Mouse (Mus musculus): ENCODE data around the gene Dus3l. TPM values are rescaled to one million over a fixed set of nuclear protein-coding genes. Genes with fewer than 3 reads are reported as not detected.

Dus3l gene
- polyA plus RNA-seq (2012; rRNA removed), result 142 and 157 TPM in 2 replicates

GRCm38 (mm10) chr17:56764474-56765354, at the start of gene Dus3l:
Gene Dus3l, plus strand, starts transcription at chr17:56764757.
- H3K4me3 ChIP-seq (ENCODE audit: control insufficient read depth, insufficient read depth, low read length), result peak within 1 kb of the TSS; percentile 70
- peak; percentile 87 for DNase-seq
- H3K27me3 ChIP-seq (ENCODE audit: control insufficient read depth, insufficient read depth, low read length), result no peaks in the 10 kb centered on the region
- H3K36me3 ChIP-seq (ENCODE audit: control insufficient read depth, insufficient read depth, low read length), result no peaks in the 10 kb centered on the region
- H3K4me1 ChIP-seq (replicated peaks; ENCODE audit: control insufficient read depth, insufficient read depth, low read length), result peaks cover 31% of the 10 kb centered on the region
- 0 out of 2 replicates have a peak, but pooled peaks have one; percentile 36 for TF ChIP-seq POLR2A (IDR thresholded peaks at IDR 0.05; ENCODE audit: control insufficient read depth, extremely low read depth, insufficient read depth, low read length, poor library complexity)
- peak; percentile 24; the same call in 1 of the 2 replicates for TF ChIP-seq CTCF (IDR thresholded peaks at IDR 0.05; ENCODE audit: borderline replicate concordance, control insufficient read depth, extremely low read depth, insufficient read depth, low read length, poor library complexity)
- H3K27ac ChIP-seq (ENCODE audit: control insufficient read depth, insufficient read depth, low read length), result peak within 1 kb of the TSS; percentile 86
- WGBS, result under 1% methylated on average over 58 of the region's 58 CpGs

GRCm38 (mm10) chr17:56715360-56715759, 49.2 kb upstream of the Dus3l start:
- TF ChIP-seq POLR2A (IDR thresholded peaks at IDR 0.05; ENCODE audit: control insufficient read depth, extremely low read depth, insufficient read depth, low read length, poor library complexity) (no peak), CTCF (IDR thresholded peaks at IDR 0.05; ENCODE audit: borderline replicate concordance, control insufficient read depth, extremely low read depth, insufficient read depth, low read length, poor library complexity) (no peak)
- no peaks in the 10 kb centered on the region for H3K27me3 ChIP-seq (ENCODE audit: control insufficient read depth, insufficient read depth, low read length)
- peaks cover 21% of the 10 kb centered on the region for H3K4me1 ChIP-seq (replicated peaks; ENCODE audit: control insufficient read depth, insufficient read depth, low read length)
- H3K36me3 ChIP-seq (ENCODE audit: control insufficient read depth, insufficient read depth, low read length), result peaks cover 16% of the 10 kb centered on the region
- WGBS, result 90% methylated on average over 11 of the region's 11 CpGs
- no peak overlapping the region for H3K27ac ChIP-seq (ENCODE audit: control insufficient read depth, insufficient read depth, low read length)
- no peak overlapping the region for H3K4me3 ChIP-seq (ENCODE audit: control insufficient read depth, insufficient read depth, low read length)
- DNase-seq, result no peak

- H3K36me3 ChIP-seq (ENCODE audit: control insufficient read depth, insufficient read depth, low read length), result peaks cover 9% of the 10 kb centered on the region
- H3K4me3 ChIP-seq (ENCODE audit: control insufficient read depth, insufficient read depth, low read length), result peak overlapping the region; percentile 63
- H3K27me3 ChIP-seq (ENCODE audit: control insufficient read depth, insufficient read depth, low read length), result no peaks in the 10 kb centered on the region
- DNase-seq, result no peak
- H3K4me1 ChIP-seq (replicated peaks; ENCODE audit: control insufficient read depth, insufficient read depth, low read length), result peaks cover 21% of the 10 kb centered on the region
- peak overlapping the region; percentile 21; the same call in 1 of the 2 replicates for H3K27ac ChIP-seq (ENCODE audit: control insufficient read depth, insufficient read depth, low read length)
- WGBS, result 33% methylated on average over 22 of the region's 22 CpGs
- TF ChIP-seq CTCF (IDR thresholded peaks at IDR 0.05; ENCODE audit: borderline replicate concordance, control insufficient read depth, extremely low read depth, insufficient read depth, low read length, poor library complexity) (no peak), POLR2A (IDR thresholded peaks at IDR 0.05; ENCODE audit: control insufficient read depth, extremely low read depth, insufficient read depth, low read length, poor library complexity) (no peak)
Observed at GRCm38 (mm10) chr17:56715914-56716654, 48.5 kb upstream of the Dus3l start.

- TF ChIP-seq CTCF (IDR thresholded peaks at IDR 0.05; ENCODE audit: borderline replicate concordance, control insufficient read depth, extremely low read depth, insufficient read depth, low read length, poor library complexity), result no peak
- peak; percentile 44; the same call in 1 of the 2 replicates for TF ChIP-seq POLR2A (IDR thresholded peaks at IDR 0.05; ENCODE audit: control insufficient read depth, extremely low read depth, insufficient read depth, low read length, poor library complexity)
- DNase-seq, result peak; percentile 96
- peak overlapping the region; percentile 21 for H3K27ac ChIP-seq (ENCODE audit: control insufficient read depth, insufficient read depth, low read length)
- under 1% methylated on average over 55 of the region's 55 CpGs for WGBS
- H3K4me1 ChIP-seq (replicated peaks; ENCODE audit: control insufficient read depth, insufficient read depth, low read length), result peaks cover 21% of the 10 kb centered on the region
- H3K27me3 ChIP-seq (ENCODE audit: control insufficient read depth, insufficient read depth, low read length), result no peaks in the 10 kb centered on the region
- peak overlapping the region; percentile 92 for H3K4me3 ChIP-seq (ENCODE audit: control insufficient read depth, insufficient read depth, low read length)
- peaks cover 7% of the 10 kb centered on the region for H3K36me3 ChIP-seq (ENCODE audit: control insufficient read depth, insufficient read depth, low read length)
Observed at GRCm38 (mm10) chr17:56716655-56717362, 47.7 kb upstream of the Dus3l start.

GRCm38 (mm10) chr17:56717363-56718058, 47.0 kb upstream of the Dus3l start, which contains the start of the genes Ndufa11 and Vmac:
Gene Ndufa11, plus strand, starts transcription at chr17:56717767.
Gene Vmac, minus strand, starts transcription at chr17:56718022.
- WGBS, result under 1% methylated on average over 59 of the region's 59 CpGs
- peak within 1 kb of the TSS; percentile 92 for H3K4me3 ChIP-seq (ENCODE audit: control insufficient read depth, insufficient read depth, low read length)
- peaks cover 12% of the 10 kb centered on the region; the same call in 1 of the 2 replicates for H3K36me3 ChIP-seq (ENCODE audit: control insufficient read depth, insufficient read depth, low read length)
- TF ChIP-seq CTCF (IDR thresholded peaks at IDR 0.05; ENCODE audit: borderline replicate concordance, control insufficient read depth, extremely low read depth, insufficient read depth, low read length, poor library complexity), result no peak
- peak; percentile 68 for TF ChIP-seq POLR2A (IDR thresholded peaks at IDR 0.05; ENCODE audit: control insufficient read depth, extremely low read depth, insufficient read depth, low read length, poor library complexity)
- peak within 1 kb of the TSS; percentile 18 for H3K27ac ChIP-seq (ENCODE audit: control insufficient read depth, insufficient read depth, low read length)
- H3K4me1 ChIP-seq (replicated peaks; ENCODE audit: control insufficient read depth, insufficient read depth, low read length), result peaks cover 21% of the 10 kb centered on the region
- peak; percentile 90 for DNase-seq
- no peaks in the 10 kb centered on the region for H3K27me3 ChIP-seq (ENCODE audit: control insufficient read depth, insufficient read depth, low read length)
